ENCODE assay signal across 16 mouse cellular contexts in genomic region chr16:52851129-52851528, GRCm38 (mm10).
"Had no signal": no experiment of that assay in that cellular context is flagged by ENCODE, and none has a peak within 500 bp of the region (broad histone marks: within the 10 kb centered on the region; RNA-seq: fewer than 3 reads in every experiment).

No protein-coding gene starts in this region.

- H3K4me2 ChIP-seq: neural tube, embryonic 13.5 days; neural tube, embryonic 15.5 days; stomach, embryonic 15.5 days had no signal

- H3K27me3 ChIP-seq: neural tube, embryonic 13.5 days; neural tube, embryonic 15.5 days; stomach, embryonic 15.5 days had no signal

- H3K4me3 ChIP-seq: neural tube, embryonic 13.5 days; neural tube, embryonic 15.5 days; stomach, embryonic 15.5 days had no signal

- H3K27ac ChIP-seq: neural tube, embryonic 13.5 days; neural tube, embryonic 15.5 days; stomach, embryonic 15.5 days; stomach, postnatal 0 days had no signal

- H3K4me1 ChIP-seq: neural tube, embryonic 13.5 days; neural tube, embryonic 15.5 days; stomach, embryonic 15.5 days had no signal

- DNase-seq: retina, postnatal 1 day; right cerebral cortex, adult 18-20 months; right cerebral cortex, postnatal 14 days; right cerebral cortex, postnatal 25 days; right cerebral cortex, postnatal 4 days; spleen, adult 18-20 months; thymus, adult 18-20 months; thymus, adult 2 months; thymus, postnatal 14 days; thymus, postnatal 25 days; thymus, postnatal 36 days; thymus, postnatal 4 days had no signal

- H3K36me3 ChIP-seq: neural tube, embryonic 13.5 days; neural tube, embryonic 15.5 days; stomach, embryonic 15.5 days had no signal

- H3K9me3 ChIP-seq: neural tube, embryonic 13.5 days; neural tube, embryonic 15.5 days; stomach, embryonic 15.5 days had no signal

- H3K9ac ChIP-seq: neural tube, embryonic 13.5 days; neural tube, embryonic 15.5 days; stomach, embryonic 15.5 days had no signal
